Mouse (Mus musculus) intestine, postnatal 0 days (tissue): Measurements from ENCODE around the gene Jazf1. TPM values are rescaled to one million over a fixed set of nuclear protein-coding genes. Genes with fewer than 3 reads are reported as not detected.

Source experiments
- ATAC-seq: fragments of 200-750 bp; cut with Nextera tagmentation; 2 replicates; pipeline ENCODE4 v1.8.0; 2017; ENCODE audit warnings: mild to moderate bottlenecking, moderate TSS enrichment, moderate library complexity
- H3K27ac ChIP-seq: fragments of 300-500 bp; sonication (generic); 2 replicates; pipeline ENCODE4 v1.5.1; 2014; ENCODE audit warnings: mild to moderate bottlenecking, low read depth, low read length, moderate library complexity
- H3K27me3 ChIP-seq: fragments of 300-500 bp; sonication (generic); replicated peaks from 2 replicates; pipeline ENCODE4 v1.6.1; 2014; ENCODE audit warnings: low read length, mixed read lengths; ENCODE audit not compliant: control insufficient read depth, insufficient read depth
- H3K36me3 ChIP-seq: fragments of 300-500 bp; sonication (generic); 2 replicates; pipeline ENCODE4 v1.6.1; 2014; ENCODE audit warnings: mild to moderate bottlenecking, moderate library complexity; ENCODE audit not compliant: control insufficient read depth, insufficient read depth
- H3K4me1 ChIP-seq: fragments of 300-500 bp; sonication (generic); replicated peaks from 2 replicates; pipeline ENCODE4 v1.6.1; 2014; ENCODE audit warnings: antibody characterized with exemption, low read length, mixed read lengths; ENCODE audit not compliant: control insufficient read depth, insufficient read depth
- H3K4me2 ChIP-seq: fragments of 300-500 bp; sonication (generic); replicated peaks from 2 replicates; pipeline ENCODE4 v1.6.1; 2014; ENCODE audit warnings: low read depth, mild to moderate bottlenecking, moderate library complexity
- H3K4me3 ChIP-seq: fragments of 300-500 bp; sonication (generic); 2 replicates; pipeline ENCODE4 v1.5.1; 2014; ENCODE audit warnings: low read depth, low read length
- H3K9ac ChIP-seq: fragments of 300-500 bp; sonication (generic); 2 replicates; pipeline ENCODE4 v1.6.1; 2014; ENCODE audit warnings: mild to moderate bottlenecking, low read depth, low read length
- H3K9me3 ChIP-seq: fragments of 300-500 bp; sonication (generic); 2 replicates; pipeline ENCODE4 v1.6.1; 2016; ENCODE audit warnings: mixed run types; ENCODE audit not compliant: control insufficient read depth
- CTCF ChIP-seq: sonication (generic); IDR thresholded peaks from 2 replicates; pipeline ENCODE4 v1.5.1; 2016; ENCODE audit warnings: low read depth, mild to moderate bottlenecking, control low read depth, antibody characterized with exemption, moderate library complexity
- WGBS: fragments of 180-500 bp; shearing (Covaris S2); extraction: QIAGEN DNeasy Blood & Tissue Kit; methylation state at CpG from one replicate; pipeline ENCODE4 v1.1.7; 2014; 5-methylcytosine and 5-hydroxymethylcytosine counted together
- polyA plus RNA-seq: library from polyadenylated mRNA; unstranded; fragments of >200 nt; fragmentation: Nextera tagmentation; extraction: Ambion mirVana; gene quantifications from 2 replicates; pipeline ENCODE4 v1.2.1, GENCODE M21; 2015

Jazf1 gene
- polyA plus RNA-seq, 1 experiment from 2014 or later: 5.1 TPM

- no peak overlapping the region for H3K4me3 ChIP-seq
- ATAC-seq: no peak
- no peaks in the 10 kb centered on the region for H3K9me3 ChIP-seq
- H3K27me3 ChIP-seq: no peaks in the 10 kb centered on the region
- no peak overlapping the region for H3K27ac ChIP-seq
- no peak overlapping the region for H3K9ac ChIP-seq
- H3K4me2 ChIP-seq: no peak overlapping the region
- no peaks in the 10 kb centered on the region for H3K36me3 ChIP-seq
- no peaks in the 10 kb centered on the region for H3K4me1 ChIP-seq
- 75% methylated on average over 3 of the region's 3 CpGs for WGBS
- TF ChIP-seq CTCF: no peak
These were observed 151.5 kb downstream of the Jazf1 start for GRCm38 (mm10) chr6:52916836-52917376.

GRCm38 (mm10) chr6:52914921-52915320 lies 153.5 kb downstream of the Jazf1 start:
- Histone ChIP-seq H3K4me3 (no peak overlapping the region), H3K27ac (no peak overlapping the region), H3K4me2 (no peak overlapping the region), H3K4me1 (no peaks in the 10 kb centered on the region), H3K9ac (no peak overlapping the region), H3K9me3 (no peaks in the 10 kb centered on the region), H3K36me3 (no peaks in the 10 kb centered on the region), H3K27me3 (no peaks in the 10 kb centered on the region)
- 92% methylated on average over 2 of the region's 2 CpGs for WGBS
- no peak for TF ChIP-seq CTCF
- ATAC-seq: no peak

GRCm38 (mm10) chr6:52912143-52912918 lies 156.1 kb downstream of the Jazf1 start:
- WGBS: 68% methylated on average over 5 of the region's 5 CpGs
- no peak overlapping the region for H3K9ac ChIP-seq
- H3K27ac ChIP-seq: no peak overlapping the region
- H3K4me3 ChIP-seq: no peak overlapping the region
- H3K4me2 ChIP-seq: no peak overlapping the region
- no peak for TF ChIP-seq CTCF
- H3K36me3 ChIP-seq: no peaks in the 10 kb centered on the region
- H3K27me3 ChIP-seq: no peaks in the 10 kb centered on the region
- ATAC-seq: no peak
- no peaks in the 10 kb centered on the region for H3K4me1 ChIP-seq
- no peaks in the 10 kb centered on the region for H3K9me3 ChIP-seq

GRCm38 (mm10) chr6:52906801-52907200 lies 161.6 kb downstream of the Jazf1 start:
- H3K4me3 ChIP-seq: no peak overlapping the region
- H3K27me3 ChIP-seq: no peaks in the 10 kb centered on the region
- no peaks in the 10 kb centered on the region for H3K36me3 ChIP-seq
- no peak overlapping the region for H3K4me2 ChIP-seq
- H3K27ac ChIP-seq: no peak overlapping the region
- no peak for ATAC-seq
- no peak for TF ChIP-seq CTCF
- H3K4me1 ChIP-seq: peaks cover 5% of the 10 kb centered on the region; the same call in 1 of the 2 replicates
- WGBS: 87% methylated on average over 5 of the region's 5 CpGs
- no peak overlapping the region for H3K9ac ChIP-seq
- H3K9me3 ChIP-seq: no peaks in the 10 kb centered on the region

- Histone ChIP-seq H3K9me3 (no peaks in the 10 kb centered on the region), H3K27me3 (no peaks in the 10 kb centered on the region), H3K4me2 (no peak overlapping the region), H3K9ac (no peak overlapping the region), H3K27ac (no peak overlapping the region), H3K4me1 (peaks cover 5% of the 10 kb centered on the region; the same call in 1 of the 2 replicates), H3K36me3 (no peaks in the 10 kb centered on the region), H3K4me3 (no peak overlapping the region)
- TF ChIP-seq CTCF: no peak
- ATAC-seq: no peak
- 63% methylated on average over 3 of the region's 3 CpGs for whole genome bisulfite sequencing
These were observed 163.3 kb downstream of the Jazf1 start for GRCm38 (mm10) chr6:52905100-52905499.

GRCm38 (mm10) chr6:52903226-52903960 lies 165.0 kb downstream of the Jazf1 start:
- no peak for ATAC-seq

More at GRCm38 (mm10) chr6:52903226-52903960, 165.0 kb downstream of the Jazf1 start:
- Histone ChIP-seq H3K27me3 (no peaks in the 10 kb centered on the region), H3K9me3 (no peaks in the 10 kb centered on the region), H3K9ac (no peak overlapping the region), H3K4me3 (no peak overlapping the region), H3K4me1 (peaks cover 5% of the 10 kb centered on the region; the same call in 1 of the 2 replicates), H3K27ac (no peak overlapping the region), H3K4me2 (no peak overlapping the region), H3K36me3 (no peaks in the 10 kb centered on the region)
- no peak for TF ChIP-seq CTCF
- 64% methylated on average over 4 of the region's 4 CpGs for WGBS
